Mouse (Mus musculus) kidney, adult 18-20 months (tissue): ENCODE data around the gene Utrn.

ENCODE experiments used
- DNase-seq: peaks from one replicate; pipeline ENCODE4 v3.0.0; 2021

Utrn gene

GRCm38 (mm10) chr10:12575849-12576435, 293.2 kb downstream of the Utrn start:
- no peak for DNase-seq

- no peak for DNase-seq
Observed at GRCm38 (mm10) chr10:12574760-12575159, 294.4 kb downstream of the Utrn start.

- DNase-seq: no peak
Observed at GRCm38 (mm10) chr10:12573601-12574000, 295.6 kb downstream of the Utrn start.

GRCm38 (mm10) chr10:12572759-12573158, 296.4 kb downstream of the Utrn start:
- no peak for DNase-seq

- DNase-seq: no peak
Observed at GRCm38 (mm10) chr10:12564425-12564824, 304.7 kb downstream of the Utrn start.

- no peak for DNase-seq
Observed at GRCm38 (mm10) chr10:12558810-12559209, 310.4 kb downstream of the Utrn start.

- DNase-seq: no peak
Observed at GRCm38 (mm10) chr10:12554090-12554718, 315.0 kb downstream of the Utrn start.

GRCm38 (mm10) chr10:12552890-12553278, 316.3 kb downstream of the Utrn start:
- no peak for DNase-seq

- DNase-seq: no peak
Observed at GRCm38 (mm10) chr10:12552196-12552889, 316.8 kb downstream of the Utrn start.

- no peak for DNase-seq
Observed at GRCm38 (mm10) chr10:12551735-12552134, 317.4 kb downstream of the Utrn start.

- DNase-seq: no peak
Observed at GRCm38 (mm10) chr10:12549945-12550540, 319.1 kb downstream of the Utrn start.

GRCm38 (mm10) chr10:12549261-12549660, 319.9 kb downstream of the Utrn start:
- DNase-seq: no peak

GRCm38 (mm10) chr10:12548616-12549084, 320.5 kb downstream of the Utrn start:
- DNase-seq: peak; percentile 27

- peak; percentile 3 for DNase-seq
Observed at GRCm38 (mm10) chr10:12547037-12547625, 322.0 kb downstream of the Utrn start.

GRCm38 (mm10) chr10:12545440-12545839, 323.7 kb downstream of the Utrn start:
- no peak for DNase-seq

GRCm38 (mm10) chr10:12541757-12542156, 327.4 kb downstream of the Utrn start:
- DNase-seq: no peak

- DNase-seq: no peak
Observed at GRCm38 (mm10) chr10:12535272-12535671, 333.9 kb downstream of the Utrn start.

GRCm38 (mm10) chr10:12534801-12535200, 334.4 kb downstream of the Utrn start:
- DNase-seq: no peak

- no peak for DNase-seq
Observed at GRCm38 (mm10) chr10:12534301-12534700, 334.9 kb downstream of the Utrn start.

GRCm38 (mm10) chr10:12522078-12522477, 347.1 kb downstream of the Utrn start:
- no peak for DNase-seq

GRCm38 (mm10) chr10:12518162-12518561, 351.0 kb downstream of the Utrn start:
- no peak for DNase-seq

GRCm38 (mm10) chr10:12505568-12505967, 363.6 kb downstream of the Utrn start:
- DNase-seq: no peak

- no peak for DNase-seq
Observed at GRCm38 (mm10) chr10:12500489-12500888, 368.7 kb downstream of the Utrn start.
